Mouse (Mus musculus) adrenal gland, adult (tissue): ENCODE measurements around the gene Bub1.
A peak's percentile ranks its signal among the peaks of the same experiment; 100 is the strongest.

Experiments
- DNase-seq, 2 experiments: peaks; one replicate each; pipeline ENCODE4 v3.0.0; 2022 to 2023; ENCODE audit warnings: low spot score in 1 of 2; ENCODE audit not compliant: inconsistent age in 2 of 2

Gene Bub1

GRCm38 (mm10) chr2:127778451-127778850 lies 53.2 kb downstream of the Bub1 start:
- no peak for DNase-seq

DNA sequence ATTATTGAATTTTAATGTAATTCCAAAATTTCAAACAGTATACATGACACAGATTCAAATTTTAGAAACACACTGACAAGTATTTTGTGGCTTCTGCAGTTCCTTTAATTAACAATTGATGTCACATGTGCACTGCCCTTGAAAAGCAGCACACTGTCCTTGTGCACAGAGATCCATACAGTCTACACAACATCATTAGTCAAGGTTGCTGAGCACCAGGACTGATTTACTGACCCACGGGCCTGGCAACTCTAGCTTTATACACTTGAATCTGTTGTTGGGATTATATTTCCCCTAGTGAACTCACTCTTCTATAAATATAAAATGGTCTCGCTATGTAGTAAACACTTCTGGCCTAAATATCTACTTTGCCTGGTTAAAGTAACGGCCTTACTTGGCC lies 56.7 kb downstream of the Bub1 start:
- peak; percentile 35 to 44 for DNase-seq

DNA sequence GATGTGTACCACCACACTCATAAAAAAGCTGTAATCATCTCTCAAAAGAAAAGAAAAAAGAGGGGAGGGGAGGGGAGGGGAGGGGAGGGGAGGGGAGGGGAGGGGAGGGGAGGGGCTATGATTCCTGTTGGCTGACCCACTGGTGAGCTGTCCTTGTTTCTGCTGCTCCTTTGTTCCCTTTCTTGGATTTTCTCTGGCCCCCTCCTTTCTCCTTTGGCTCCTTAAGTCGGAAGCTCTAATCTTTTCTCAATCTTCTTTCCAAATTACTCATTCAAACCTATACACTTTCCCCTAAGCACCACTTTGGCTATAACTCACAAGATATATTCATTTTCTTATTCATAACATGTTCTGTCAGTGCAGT lies 57.1 kb downstream of the Bub1 start:
- DNase-seq, result no peak

DNA sequence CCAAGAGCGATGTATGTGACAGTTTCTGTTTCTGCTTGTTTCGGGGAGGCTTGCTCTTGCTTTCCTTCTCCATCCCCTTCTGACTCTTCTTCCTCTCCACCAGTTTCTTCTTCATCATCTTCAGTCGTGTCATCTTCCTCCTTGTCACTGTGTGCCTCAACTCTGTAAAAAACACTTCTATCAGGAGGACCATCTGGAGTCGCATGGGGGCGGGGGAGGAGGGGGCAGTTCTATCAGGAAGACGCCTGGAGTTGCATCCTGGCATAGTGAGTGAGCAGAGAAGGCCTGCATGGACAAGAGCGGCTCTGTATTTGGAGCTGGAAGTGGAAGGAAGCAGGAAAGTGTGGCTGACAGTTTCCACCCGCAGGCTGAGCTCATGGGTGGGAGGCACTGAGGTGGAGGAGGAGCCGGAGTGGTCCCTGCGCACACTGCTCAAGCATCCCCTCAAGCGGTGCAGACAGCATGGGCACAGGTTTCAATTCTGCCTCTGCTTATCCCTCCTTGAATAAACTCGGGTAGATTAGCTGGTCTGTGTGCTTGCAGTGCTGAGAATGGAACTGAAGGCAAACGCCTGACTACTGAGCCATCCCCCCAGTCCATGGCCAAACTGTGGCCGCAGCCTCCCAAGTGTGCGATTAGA lies 57.6 kb downstream of the Bub1 start:
- DNase-seq, result no peak

- peak; percentile 16 to 45 for DNase-seq
These were observed 70.1 kb downstream of the Bub1 start for GRCm38 (mm10) chr2:127761587-127761986.

DNA sequence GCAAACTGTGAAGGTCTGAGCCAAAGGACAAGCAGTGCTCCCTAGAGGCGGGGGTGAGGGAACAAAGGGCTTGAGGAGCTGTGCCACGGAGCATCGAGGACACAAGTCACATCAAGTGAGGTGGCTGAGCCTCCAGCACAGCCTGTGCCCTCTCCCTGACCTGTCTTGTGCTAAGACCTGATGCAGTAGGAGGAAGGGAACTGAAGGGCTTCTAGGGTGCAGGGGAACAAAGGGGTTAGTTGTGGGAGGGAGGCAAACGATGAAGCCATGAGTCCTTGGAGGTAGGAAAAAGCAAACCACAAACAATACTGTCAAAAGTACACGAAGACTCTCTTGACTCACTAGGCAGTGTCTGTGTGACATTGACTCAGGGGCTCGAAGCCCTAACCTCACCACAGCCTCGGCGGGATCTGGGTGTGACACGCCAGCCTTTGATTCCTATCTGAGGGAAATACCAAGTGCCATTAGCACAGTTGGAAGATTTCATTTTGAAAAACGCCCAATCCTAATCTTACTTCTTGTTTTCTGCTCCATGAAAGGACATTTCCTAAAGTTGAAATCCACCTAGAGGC lies 71.2 kb downstream of the Bub1 start:
- DNase-seq, result peak; percentile 53 to 72

GRCm38 (mm10) chr2:127760014-127760413 lies 71.7 kb downstream of the Bub1 start:
- DNase-seq, result no peak

DNA sequence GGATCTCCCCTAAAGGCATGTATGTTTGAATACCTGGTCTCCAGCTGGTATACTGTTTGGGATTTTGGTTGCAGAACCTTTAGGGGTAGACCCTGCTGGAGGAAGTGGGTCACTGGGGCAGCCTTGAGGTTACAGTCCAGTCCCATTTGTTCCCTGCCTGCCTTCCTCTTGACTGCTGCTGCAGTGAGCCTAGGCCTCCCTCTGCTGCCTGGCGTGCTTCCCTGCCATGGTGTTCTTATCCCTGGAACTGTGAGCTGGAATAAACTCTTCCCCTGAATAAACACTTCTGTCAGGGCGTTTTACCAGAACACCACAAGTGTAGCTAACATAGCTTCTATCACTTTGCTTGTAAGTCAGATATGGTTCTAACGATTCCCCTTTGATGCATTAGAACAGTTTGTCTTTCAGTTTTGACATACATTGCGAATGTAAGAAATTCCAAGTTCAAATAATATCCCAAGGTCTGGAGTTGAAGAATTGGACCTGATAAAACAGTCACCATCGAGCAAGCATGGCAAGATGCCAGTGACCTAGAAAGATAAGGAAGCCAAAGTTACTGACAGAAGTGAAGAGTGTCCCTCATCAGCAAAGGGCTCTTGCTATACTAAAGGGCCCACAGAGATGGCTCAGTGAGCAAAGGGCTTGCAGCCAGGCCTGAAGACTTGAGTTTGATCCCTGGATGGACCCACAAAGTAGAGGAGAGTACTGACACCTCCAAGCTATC lies 72.3 kb downstream of the Bub1 start:
- peak; percentile 74 to 92 for DNase-seq

GRCm38 (mm10) chr2:127757171-127757570 lies 74.5 kb downstream of the Bub1 start:
- no peak for DNase-seq

DNA sequence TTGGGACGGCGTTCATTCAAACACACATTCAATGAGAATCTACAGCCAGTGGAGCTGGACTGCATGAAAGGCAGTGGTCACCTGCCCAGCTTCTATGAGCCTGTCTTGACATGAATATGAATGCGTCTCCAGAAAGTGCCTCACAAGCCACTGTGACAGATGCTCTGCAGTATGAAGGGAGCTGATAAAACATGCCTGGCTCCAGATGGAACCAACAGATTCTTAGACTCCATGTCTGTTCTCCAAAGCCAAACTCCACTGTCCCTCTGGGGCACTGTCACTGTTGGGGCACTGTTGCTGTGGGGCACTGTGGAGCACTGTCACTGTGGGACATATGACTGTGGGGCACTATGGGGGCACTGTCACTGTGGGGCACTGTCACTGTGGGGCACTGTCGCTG lies 77.6 kb downstream of the Bub1 start:
- DNase-seq, result no peak

DNA sequence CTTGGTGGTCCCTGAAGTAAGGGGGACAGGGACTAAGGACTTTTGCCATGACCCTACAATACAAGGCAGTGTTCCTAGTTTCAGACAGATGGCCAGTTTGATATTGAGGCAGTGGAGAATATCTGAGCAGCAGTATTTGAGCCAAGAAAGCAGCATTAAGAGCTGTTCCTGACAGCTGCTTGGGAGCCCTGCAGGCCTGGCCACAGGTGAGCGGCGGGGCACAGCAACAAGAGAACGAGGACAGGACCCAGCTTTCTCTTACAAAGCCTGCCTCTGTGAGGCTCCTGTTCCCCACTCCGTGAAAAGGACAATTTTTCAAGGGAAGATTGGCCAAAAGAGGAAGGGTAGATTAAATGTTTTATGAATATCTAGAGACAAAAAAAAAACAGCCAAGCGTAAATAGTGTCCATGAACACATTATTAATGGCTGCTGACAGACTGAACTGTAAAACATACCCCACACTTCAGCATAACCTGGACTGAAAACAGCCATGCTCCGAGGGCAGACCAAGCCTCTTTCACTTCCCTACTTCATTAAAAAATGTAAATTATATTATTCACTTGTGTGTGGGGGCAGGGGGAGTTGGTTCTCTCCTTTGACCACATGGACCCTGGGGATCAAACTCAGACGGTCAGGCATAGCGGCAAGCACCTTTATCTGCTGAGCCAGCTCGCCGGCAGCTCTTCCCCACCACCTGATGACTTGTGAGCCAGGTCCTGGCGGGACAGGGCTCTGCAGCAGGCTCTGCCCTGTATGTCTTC lies 79.6 kb downstream of the Bub1 start:
- DNase-seq, result no peak
